Comparison of ENCODE assay signal across 8 mouse cellular contexts in the genomic region with DNA sequence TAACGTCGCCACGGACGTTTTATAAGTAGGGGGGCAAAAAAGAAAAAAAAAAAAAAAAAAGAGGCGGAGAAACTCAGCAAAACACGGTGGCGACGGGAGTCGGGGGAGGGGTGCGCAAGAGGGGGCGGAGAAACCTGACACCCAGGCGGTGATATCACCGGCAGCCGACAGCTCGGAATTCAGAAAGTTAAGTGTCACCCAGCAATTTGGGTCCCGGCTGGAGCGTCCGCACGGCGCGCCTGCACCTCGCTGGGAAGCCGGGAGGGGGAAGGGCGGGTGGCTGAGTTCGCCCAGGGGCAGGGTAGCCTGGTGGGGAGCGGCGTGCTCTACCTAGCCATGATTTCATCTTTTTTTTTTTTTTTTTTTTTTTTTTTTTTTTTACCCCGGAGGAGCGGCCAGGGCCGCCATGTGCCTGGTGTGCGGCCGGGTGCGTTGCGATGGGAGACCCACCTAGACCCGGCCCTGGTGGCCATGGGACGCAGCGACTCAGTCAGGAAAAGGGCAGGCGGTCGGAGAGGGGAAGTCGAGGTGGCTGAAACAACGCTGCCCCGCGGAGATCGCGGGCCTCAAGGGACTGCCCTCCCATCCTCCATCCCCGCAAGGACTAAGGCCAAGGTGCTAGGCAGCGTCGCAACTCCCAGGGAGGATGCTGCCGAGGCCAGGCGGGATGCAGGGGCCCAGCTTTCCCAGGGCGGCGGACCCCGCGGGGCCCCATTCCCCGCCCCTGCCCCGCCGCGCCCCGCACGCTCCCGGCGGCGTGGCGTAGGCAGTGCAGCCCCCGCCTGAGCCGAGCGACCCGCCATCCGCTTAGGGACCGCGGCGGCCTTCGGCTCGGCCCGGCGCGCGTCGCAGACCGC. TPM values are rescaled to one million over a fixed set of nuclear protein-coding genes. Genes with fewer than 3 reads are reported as not detected.
DNase-seq lines count a peak whose midpoint lies in the region; ATAC-seq and TF ChIP-seq lines count a peak whose summit lies in the region.

No protein-coding gene starts in this region.

- H3K27ac ChIP-seq in gastrocnemius, adult 2 months, result peak overlapping the region; percentile 99
- H3K27ac ChIP-seq in hindbrain, postnatal 0 days, result peak overlapping the region; percentile 96

- H3K36me3 ChIP-seq in hindbrain, postnatal 0 days (ENCODE audit: insufficient read depth, low read length), result no peaks in the 10 kb centered on the region

- H3K9ac ChIP-seq in hindbrain, postnatal 0 days (replicated peaks; ENCODE audit: low read length), result peak overlapping the region; percentile 97

- H3K9me3 ChIP-seq in hindbrain, postnatal 0 days (ENCODE audit: low read length), result no peaks in the 10 kb centered on the region

- no peaks in the 10 kb centered on the region for H3K27me3 ChIP-seq in hindbrain, postnatal 0 days (ENCODE audit: insufficient read depth, low read length)

- peak overlapping the region; percentile 84 for H3K4me2 ChIP-seq in hindbrain, postnatal 0 days (ENCODE audit: low read depth, low read length)

- intact Hi-C loops in gastrocnemius, adult 2 months (cut with DNase I), result loop anchor here (5.0 kb wide), 2 partner anchors 48 to 87 kb away; no protein-coding TSS in a partner anchor
- intact Hi-C loops in left cerebral cortex, postnatal 14 days (cut with DNase I), result loop anchor here (5.0 kb wide), 1 partner anchor 78 kb away; a partner anchor contains a TSS

- WGBS in hindbrain, postnatal 0 days, result under 1% methylated on average over 64 of the region's 80 CpGs

- ATAC-seq in activated CD4-positive, CD25-positive, alpha-beta regulatory T cell, adult 4 months, result peak; percentile 36
- peak; percentile 79 for ATAC-seq in hindbrain, postnatal 0 days
- peak; percentile 62 for ATAC-seq in megakaryocyte-erythroid progenitor cell, adult 5-6 weeks (replicated peaks; ENCODE audit: low FRiP score, low TSS enrichment, poor library complexity, severe bottlenecking)

- H3K4me1 ChIP-seq in hindbrain, postnatal 0 days (ENCODE audit: insufficient read depth, low read length), result peaks cover 8% of the 10 kb centered on the region; the same call in 1 of the 2 replicates

- H3K4me3 ChIP-seq in gastrocnemius, adult 2 months, result peak overlapping the region; percentile 84
- H3K4me3 ChIP-seq in hindbrain, postnatal 0 days (ENCODE audit: low read length), result peak overlapping the region; percentile 86

- TF ChIP-seq CTCF in gastrocnemius, adult 2 months (IDR thresholded peaks at IDR 0.05), result peak; percentile 18; the same call in 1 of the 2 replicates
- TF ChIP-seq CTCF in hindbrain, postnatal 0 days (IDR thresholded peaks at IDR 0.05; ENCODE audit: low read depth), result peak; percentile 36

- DNase-seq in cerebellum, postnatal 4 days (ENCODE audit: low spot score in 2 of 2), result peak; percentile 40 to 64
- peak; percentile 90 for DNase-seq in gastrocnemius, adult 2 months
- peak; percentile 78 for DNase-seq in hindbrain, postnatal 0 days (ENCODE audit: low spot score)
- peak; percentile 80 to 91 for DNase-seq in left cerebral cortex, postnatal 14 days (ENCODE audit: low spot score in 2 of 2)
- peak; percentile 72 to 81 for DNase-seq in right cerebral cortex, postnatal 36 days (ENCODE audit: low spot score in 2 of 2)
- peak; percentile 83 for DNase-seq in yolk sac, embryonic 10.5 days (ENCODE audit: low spot score)

RNA-seq across cellular contexts. Expression of a gene that starts 0.9 kb away (rescaled TPM):
- polyA plus RNA-seq in activated CD4-positive, CD25-positive, alpha-beta regulatory T cell, adult 4 months (2017; shearing (Covaris generic)), result 10 to 100 TPM in 1 of 2 experiments, 1 to 10 TPM in 1; 6.3 to 10.5 TPM
- 100 to 1,000 TPM; 148 to 167 TPM for total RNA-seq in gastrocnemius, adult 2 months (2021)
- 10.1 and 20.6 TPM in 2 replicates for total RNA-seq in hindbrain, postnatal 0 days (2014; rRNA removed)
- polyA plus RNA-seq in hindbrain, postnatal 0 days (2015; fragmentation: Nextera tagmentation; extraction: Ambion mirVana), result 2.4 and 2.5 TPM in 2 replicates
- total RNA-seq in left cerebral cortex, postnatal 14 days (2021), result 10 to 100 TPM; 76.1 to 80.7 TPM
- 15.9 and 34.5 TPM in 2 replicates for total RNA-seq in megakaryocyte-erythroid progenitor cell, adult 5-6 weeks (2014; fragmentation: Nextera tagmentation)
- total RNA-seq in megakaryocyte-erythroid progenitor cell, adult 5-6 weeks (2017), result 12.5 and 19.3 TPM in 2 replicates

Comparison
In these comparisons a context has a peak if more than half of its experiments do, and no peak if none do; other contexts are left out.
1. Peak in every context shown above with its lines: DNase-seq, ATAC-seq, H3K4me3 ChIP-seq and H3K27ac ChIP-seq.